Mouse (Mus musculus): ENCODE data around the gene AY358078. TPM values are rescaled to one million over a fixed set of nuclear protein-coding genes. Genes with fewer than 3 reads are reported as not detected.

The AY358078 gene
- total and polyA plus RNA-seq, 3 experiments, result 0.26 TPM; not detected in 2

DNA sequence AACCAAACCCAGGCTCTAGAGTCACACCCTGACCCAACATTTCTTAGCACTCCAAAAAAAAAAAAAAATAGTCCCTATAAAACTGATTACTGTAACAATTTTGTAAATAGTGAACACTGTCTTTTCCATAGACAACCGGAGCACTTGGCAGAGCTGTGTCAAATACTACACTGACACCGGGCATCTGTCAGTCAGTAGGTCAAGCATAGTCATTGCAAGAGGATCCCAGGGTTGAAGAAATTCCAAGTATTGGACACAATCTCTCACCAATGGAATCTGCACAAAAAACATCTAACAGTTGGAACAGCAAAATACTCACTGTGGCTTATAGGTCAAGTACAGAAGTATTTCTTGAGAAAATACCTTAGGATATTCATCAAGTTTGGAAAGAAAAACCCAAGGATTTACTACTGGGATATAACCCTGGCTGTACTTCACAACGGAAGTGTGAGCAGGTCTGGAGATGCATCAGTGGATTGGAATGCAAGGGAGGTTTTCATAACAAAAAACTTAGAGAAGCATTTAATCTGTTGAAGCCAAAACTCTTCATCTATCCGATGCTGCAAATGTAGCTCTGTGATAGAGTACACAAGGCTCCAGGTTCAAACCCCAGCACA is 20.9 kb upstream of the AY358078 start:
- Histone ChIP-seq H3K9me3 (replicated peaks; ENCODE audit: low read length) (no peaks in the 10 kb centered on the region), H3K4me2 (ENCODE audit: insufficient read depth, low read depth, poor library complexity, severe bottlenecking) (no peak overlapping the region), H3K79me2 (replicated peaks; ENCODE audit: control insufficient read depth, extremely low read depth, insufficient read depth, poor library complexity, severe bottlenecking) (no peaks in the 10 kb centered on the region), H3K9ac (ENCODE audit: insufficient read depth, low read depth) (no peak overlapping the region), H3K4me3 (replicated peaks in 1 of 3; ENCODE audit: low read depth in 2 of 3, low read length in 2 of 3, poor library complexity in 1 of 3) (no peak overlapping the region), H3K27ac (ENCODE audit: insufficient read depth, low read depth) (no peak overlapping the region), H3K27me3 (replicated peaks) (no peaks in the 10 kb centered on the region), H3K4me1 (ENCODE audit: control insufficient read depth in 1 of 2, insufficient read depth in 2 of 2) (no peaks in the 10 kb centered on the region), H3K36me3 (replicated peaks in 1 of 2; ENCODE audit: control insufficient read depth in 1 of 2, insufficient read depth in 1 of 2, low read length in 1 of 2) (no peaks in the 10 kb centered on the region)
- dilution Hi-C loops (cut with MboI; ENCODE audit: extremely low pct_ligation_motif_present, extremely low pct_unique_long_range_greater_than_20kb, low sequenced_read_pairs), result no loop called here
- in situ Hi-C loops (cut with MboI; ENCODE audit: low pct_ligation_motif_present, low pct_unique_long_range_greater_than_20kb, low sequenced_read_pairs), result no loop called here
- DNase-seq (ENCODE audit: extremely low read depth), result no peak
- TF ChIP-seq SMC3 (IDR thresholded peaks at IDR 0.05; ENCODE audit: low read depth, low read length) (no peak), ELF1 (IDR thresholded peaks at IDR 0.05; ENCODE audit: low read depth, low read length) (no peak), CTCF (conservative IDR thresholded peaks at IDR 0.05 in 1 of 2, IDR thresholded peaks at IDR 0.05 in 1 of 2; ENCODE audit: low read depth in 2 of 2, low read length in 2 of 2) (no peak), ZKSCAN1 (IDR thresholded peaks at IDR 0.05; ENCODE audit: borderline replicate concordance, low read depth, low read length) (no peak), RCOR1 (conservative IDR thresholded peaks at IDR 0.05; ENCODE audit: low read depth, low read length) (no peak), POLR2AphosphoS2 (IDR thresholded peaks at IDR 0.05; ENCODE audit: low read depth, low read length) (no peak), RAD21 (IDR thresholded peaks at IDR 0.05; ENCODE audit: low read depth, low read length) (no peak), BHLHE40 (IDR thresholded peaks at IDR 0.05; ENCODE audit: low read depth, low read length) (no peak), ZNF384 (IDR thresholded peaks at IDR 0.05; ENCODE audit: low read depth, low read length) (no peak), SIN3A (IDR thresholded peaks at IDR 0.05; ENCODE audit: low read length) (no peak), IRF4 (IDR thresholded peaks at IDR 0.05; ENCODE audit: low read depth, low read length) (no peak), JUND (conservative IDR thresholded peaks at IDR 0.05; ENCODE audit: low read depth, low read length) (no peak), MAX (IDR thresholded peaks at IDR 0.05; ENCODE audit: low read length) (no peak), ZC3H11A (IDR thresholded peaks at IDR 0.05; ENCODE audit: low read depth, low read length) (no peak), MXI1 (IDR thresholded peaks at IDR 0.05; ENCODE audit: low read depth, low read length) (no peak), ZMIZ1 (IDR thresholded peaks at IDR 0.05; ENCODE audit: low read depth, low read length) (no peak)

DNA sequence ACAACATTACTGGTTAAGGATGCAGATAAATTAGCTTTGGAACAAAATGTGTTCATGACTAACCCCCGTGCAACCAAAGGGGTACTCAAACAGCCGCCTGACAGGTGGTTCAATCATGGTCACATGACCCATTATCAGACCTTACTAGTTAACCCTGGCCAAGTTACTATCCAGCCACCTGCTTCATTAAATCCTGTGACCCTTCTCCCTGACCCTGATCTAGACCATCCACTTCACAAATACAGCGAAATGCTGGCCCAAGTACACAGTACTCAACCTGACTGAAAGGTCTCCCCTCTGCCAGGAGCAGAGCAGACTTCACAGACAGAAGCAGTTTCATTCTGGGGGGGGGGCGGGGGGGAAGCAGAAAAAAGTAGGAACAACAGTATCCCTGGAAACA is 13.5 kb upstream of the AY358078 start:
- H3K79me2 ChIP-seq (replicated peaks; ENCODE audit: control insufficient read depth, extremely low read depth, insufficient read depth, poor library complexity, severe bottlenecking), result no peaks in the 10 kb centered on the region
- in situ Hi-C loops (cut with MboI; ENCODE audit: low pct_ligation_motif_present, low pct_unique_long_range_greater_than_20kb, low sequenced_read_pairs) (no loop called here), dilution Hi-C loops (cut with MboI; ENCODE audit: extremely low pct_ligation_motif_present, extremely low pct_unique_long_range_greater_than_20kb, low sequenced_read_pairs) (no loop called here)
- no peaks in the 10 kb centered on the region for H3K27me3 ChIP-seq (replicated peaks)
- H3K27ac ChIP-seq (ENCODE audit: insufficient read depth, low read depth), result no peak overlapping the region
- no peak overlapping the region for H3K4me3 ChIP-seq (replicated peaks in 1 of 3; ENCODE audit: low read depth in 2 of 3, low read length in 2 of 3, poor library complexity in 1 of 3)
- peaks cover 0 to 2% of the 10 kb centered on the region in 2 experiments; a peak in 2 of 4 replicates for H3K4me1 ChIP-seq (ENCODE audit: control insufficient read depth in 1 of 2, insufficient read depth in 2 of 2)
- no peaks in the 10 kb centered on the region for H3K36me3 ChIP-seq (replicated peaks in 1 of 2; ENCODE audit: control insufficient read depth in 1 of 2, insufficient read depth in 1 of 2, low read length in 1 of 2)
- no peak for TF ChIP-seq RAD21 (IDR thresholded peaks at IDR 0.05; ENCODE audit: low read depth, low read length)
- TF ChIP-seq CHD2 (IDR thresholded peaks at IDR 0.05; ENCODE audit: low read length), result no peak
- H3K4me2 ChIP-seq (ENCODE audit: insufficient read depth, low read depth, poor library complexity, severe bottlenecking), result no peak overlapping the region
- DNase-seq (ENCODE audit: extremely low read depth), result no peak
- H3K9me3 ChIP-seq (replicated peaks; ENCODE audit: low read length), result no peaks in the 10 kb centered on the region
- H3K9ac ChIP-seq (ENCODE audit: insufficient read depth, low read depth), result no peak overlapping the region

Data from CH12.LX (cell line).